Mouse (Mus musculus) right cerebral cortex, adult 2 months (tissue): ENCODE measurements at regions not wholly inside any gene's neighbourhood (a gene's known extent, or its start where the extent isn't known, plus 50 kb on each side); places are given as distances from the start of the nearest gene placed in this dataset.

Experiments
- DNase-seq, 2 experiments: peaks; one replicate each; pipeline ENCODE4 v3.0.0; 2021 to 2022; ENCODE audit warnings: low spot score in 2 of 2

GRCm38 (mm10) chr9:89858005-89858404, 51.7 kb upstream of the Rasgrf1 start:
- no peak for DNase-seq

GRCm38 (mm10) chr9:89850491-89851282, 59.0 kb upstream of the Rasgrf1 start:
- DNase-seq = peak; percentile 46 to 73

GRCm38 (mm10) chr9:89849947-89850346, 59.8 kb upstream of the Rasgrf1 start:
- no peak for DNase-seq

GRCm38 (mm10) chr9:89848571-89848970, 61.1 kb upstream of the Rasgrf1 start:
- DNase-seq = no peak

- DNase-seq = no peak
Measured at GRCm38 (mm10) chr9:89846973-89847372, 62.7 kb upstream of the Rasgrf1 start.

- no peak for DNase-seq
Measured at GRCm38 (mm10) chr9:89842776-89843089, 67.0 kb upstream of the Rasgrf1 start.

GRCm38 (mm10) chr9:89841866-89842775, 67.6 kb upstream of the Rasgrf1 start:
- DNase-seq = peak; percentile 60 to 63

GRCm38 (mm10) chr9:89841371-89841770, 68.3 kb upstream of the Rasgrf1 start:
- no peak for DNase-seq

- DNase-seq = no peak
Measured at GRCm38 (mm10) chr9:89836454-89837245, 73.1 kb upstream of the Rasgrf1 start.

GRCm38 (mm10) chr9:89833596-89833995, 76.1 kb upstream of the Rasgrf1 start:
- no peak for DNase-seq

GRCm38 (mm10) chr9:89831855-89832254, 77.9 kb upstream of the Rasgrf1 start:
- DNase-seq = no peak

- no peak for DNase-seq
Measured at GRCm38 (mm10) chr9:89828156-89828555, 81.6 kb upstream of the Rasgrf1 start.

- no peak for DNase-seq
Measured at GRCm38 (mm10) chr9:89827564-89827963, 82.1 kb upstream of the Rasgrf1 start.

- DNase-seq = peak; percentile 95 to 97
Measured at GRCm38 (mm10) chr9:89826712-89827548, 82.8 kb upstream of the Rasgrf1 start.

- DNase-seq = no peak
Measured at GRCm38 (mm10) chr9:89821853-89822243, 83.6 kb upstream of the Ankrd34c start.

- no peak for DNase-seq
Measured at GRCm38 (mm10) chr9:89821109-89821852, 83.0 kb upstream of the Ankrd34c start.

GRCm38 (mm10) chr9:89813616-89814318, 75.5 kb upstream of the Ankrd34c start:
- no peak for DNase-seq

- no peak for DNase-seq
Measured at GRCm38 (mm10) chr9:89807381-89807780, 69.1 kb upstream of the Ankrd34c start.

GRCm38 (mm10) chr9:89802658-89803057, 64.4 kb upstream of the Ankrd34c start:
- no peak for DNase-seq

- peak; percentile 89 to 92 for DNase-seq
Measured at GRCm38 (mm10) chr9:89793018-89793417, 54.7 kb upstream of the Ankrd34c start.
